21 mouse cellular contexts compared by ENCODE assay signal in genomic region chr10:78135947-78136346, GRCm38 (mm10). TPM values are rescaled to one million over a fixed set of nuclear protein-coding genes. Genes with fewer than 3 reads are reported as not detected.
A peak's percentile ranks its signal among the peaks of the same experiment; 100 is the strongest.
DNase-seq lines count a peak whose midpoint lies in the region; ATAC-seq and TF ChIP-seq lines count a peak whose summit lies in the region.
"Had no signal": no experiment of that assay in that cellular context is flagged by ENCODE, and none has a peak within 500 bp of the region (broad histone marks: within the 10 kb centered on the region; RNA-seq: fewer than 3 reads in every experiment).

No protein-coding gene starts in this region.

- no peak for DNase-seq in limb, embryonic 10.5 days (ENCODE audit: low spot score)
- DNase-seq in liver, postnatal 0 days = no peak
- DNase-seq in kidney, adult 8-10 months = no peak
- no peak for DNase-seq in frontal cortex, postnatal 25 days (ENCODE audit: low spot score in 2 of 2)
- no peak for DNase-seq in cerebellum, adult 9-11 months
- DNase-seq: adrenal gland, adult 8-10 months; B cell, adult 2 months; cerebellum, adult 2 months; cerebellum, postnatal 36 days; forebrain, postnatal 0 days; gastrocnemius, postnatal 36 days; right cerebral cortex, adult 18-20 months; right cerebral cortex, postnatal 4 days; thymus, postnatal 14 days had no signal

- H3K4me2 ChIP-seq in limb, embryonic 13.5 days (replicated peaks) = no peak overlapping the region
- H3K4me2 ChIP-seq in intestine, embryonic 16.5 days (ENCODE audit: low read depth, low read length) = no peak overlapping the region
- no peak overlapping the region for H3K4me2 ChIP-seq in liver, postnatal 0 days (ENCODE audit: low read depth, low read length)

- peaks cover 32% of the 10 kb centered on the region for H3K4me1 ChIP-seq in limb, embryonic 13.5 days
- H3K4me1 ChIP-seq in limb, embryonic 10.5 days = peaks cover 36% of the 10 kb centered on the region
- peaks cover 54% of the 10 kb centered on the region for H3K4me1 ChIP-seq in bone marrow macrophage, adult 2 months (ENCODE audit: control insufficient read depth, insufficient read depth, low read length)
- peaks cover 34% of the 10 kb centered on the region for H3K4me1 ChIP-seq in intestine, embryonic 16.5 days (ENCODE audit: control insufficient read depth, insufficient read depth, low read length)
- peaks cover 38% of the 10 kb centered on the region for H3K4me1 ChIP-seq in liver, postnatal 0 days (ENCODE audit: insufficient read depth)

- TF ChIP-seq CTCF in bone marrow macrophage, adult 2 months (IDR thresholded peaks at IDR 0.05; ENCODE audit: low read depth, low read length) = no peak
- TF ChIP-seq CTCF in liver, postnatal 0 days (IDR thresholded peaks at IDR 0.05; ENCODE audit: low read depth) = no peak

- TF ChIP-seq POLR2A in bone marrow macrophage, adult 2 months (IDR thresholded peaks at IDR 0.05; ENCODE audit: borderline replicate concordance, low read depth, low read length) = no peak

- H3K4me3 ChIP-seq in limb, embryonic 13.5 days = no peak overlapping the region
- no peak overlapping the region for H3K4me3 ChIP-seq in limb, embryonic 10.5 days
- no peak overlapping the region for H3K4me3 ChIP-seq in bone marrow macrophage, adult 2 months (ENCODE audit: insufficient read depth, low read length)
- no peak overlapping the region for H3K4me3 ChIP-seq in intestine, embryonic 16.5 days (ENCODE audit: low read length)
- no peak overlapping the region for H3K4me3 ChIP-seq in liver, postnatal 0 days (ENCODE audit: low read depth, low read length)
- H3K4me3 ChIP-seq: limb, embryonic 15.5 days; lung, embryonic 15.5 days had no signal

- 80% methylated on average over 5 of the region's 5 CpGs for WGBS in limb, embryonic 13.5 days
- 80% methylated on average over 5 of the region's 5 CpGs for WGBS in limb, embryonic 10.5 days
- 73% methylated on average over 5 of the region's 5 CpGs for WGBS in intestine, embryonic 16.5 days
- WGBS in liver, postnatal 0 days (ENCODE audit: insufficient replicate concordance) = 60% methylated on average over 5 of the region's 5 CpGs

- no peak overlapping the region for H3K9ac ChIP-seq in limb, embryonic 13.5 days
- no peak overlapping the region for H3K9ac ChIP-seq in intestine, embryonic 16.5 days (ENCODE audit: low read depth, low read length)
- H3K9ac ChIP-seq in liver, postnatal 0 days (replicated peaks) = no peak overlapping the region
- H3K9ac ChIP-seq: forebrain, postnatal 0 days; limb, embryonic 15.5 days; lung, embryonic 15.5 days had no signal

- no peak overlapping the region for H3K27ac ChIP-seq in limb, embryonic 13.5 days
- H3K27ac ChIP-seq in limb, embryonic 10.5 days = no peak overlapping the region
- peak overlapping the region; percentile 81; the same call in 1 of the 2 replicates for H3K27ac ChIP-seq in bone marrow macrophage, adult 2 months (ENCODE audit: insufficient read depth, low read depth, low read length)
- H3K27ac ChIP-seq in intestine, embryonic 16.5 days (ENCODE audit: low read length) = peak overlapping the region; percentile 80
- peak overlapping the region; percentile 52; the same call in 1 of the 2 replicates for H3K27ac ChIP-seq in liver, postnatal 0 days (ENCODE audit: low read depth)
- H3K27ac ChIP-seq: limb, embryonic 15.5 days; lung, embryonic 15.5 days had no signal

- no peak for TF ChIP-seq EP300 in liver, postnatal 0 days (IDR thresholded peaks at IDR 0.05; ENCODE audit: low read depth)

- no peaks in the 10 kb centered on the region for H3K36me3 ChIP-seq in limb, embryonic 13.5 days
- H3K36me3 ChIP-seq in limb, embryonic 10.5 days = no peaks in the 10 kb centered on the region
- no peaks in the 10 kb centered on the region for H3K36me3 ChIP-seq in intestine, embryonic 16.5 days (ENCODE audit: control insufficient read depth, insufficient read depth, low read length)
- H3K36me3 ChIP-seq in liver, postnatal 0 days (replicated peaks; ENCODE audit: insufficient read depth, low read length) = no peaks in the 10 kb centered on the region
- H3K36me3 ChIP-seq: limb, embryonic 15.5 days; lung, embryonic 15.5 days; midbrain, embryonic 10.5 days had no signal

- H3K27me3 ChIP-seq in limb, embryonic 13.5 days = no peaks in the 10 kb centered on the region
- H3K27me3 ChIP-seq in limb, embryonic 10.5 days (ENCODE audit: low read depth, poor library complexity, severe bottlenecking) = no peaks in the 10 kb centered on the region
- H3K27me3 ChIP-seq in intestine, embryonic 16.5 days (replicated peaks; ENCODE audit: control insufficient read depth, insufficient read depth, low read length) = no peaks in the 10 kb centered on the region
- no peaks in the 10 kb centered on the region for H3K27me3 ChIP-seq in liver, postnatal 0 days (ENCODE audit: insufficient read depth, low read length)
- H3K27me3 ChIP-seq: limb, embryonic 15.5 days; lung, embryonic 15.5 days had no signal

- ATAC-seq in limb, embryonic 13.5 days (ENCODE audit: low FRiP score, low read depth) = 0 out of 2 replicates have a peak, but pooled peaks have one; percentile 2
- peak; percentile 0; the same call in 1 of the 2 replicates for ATAC-seq in intestine, embryonic 16.5 days
- peak; percentile 3; the same call in 1 of the 2 replicates for ATAC-seq in liver, postnatal 0 days
- ATAC-seq: forebrain, postnatal 0 days; midbrain, embryonic 16.5 days had no signal

- no peaks in the 10 kb centered on the region for H3K9me3 ChIP-seq in limb, embryonic 13.5 days
- H3K9me3 ChIP-seq in limb, embryonic 10.5 days (replicated peaks) = no peaks in the 10 kb centered on the region
- H3K9me3 ChIP-seq in intestine, embryonic 16.5 days (ENCODE audit: control insufficient read depth, low read length) = no peaks in the 10 kb centered on the region
- no peaks in the 10 kb centered on the region for H3K9me3 ChIP-seq in liver, postnatal 0 days (ENCODE audit: low read length)
- H3K9me3 ChIP-seq: limb, embryonic 15.5 days; lung, embryonic 15.5 days; midbrain, embryonic 10.5 days had no signal

RNA-seq across cellular contexts. Expression of gene D10Jhu81e, which starts 33.6 kb away (rescaled TPM):
- polyA plus RNA-seq in limb, embryonic 13.5 days (2015; fragmentation: Nextera tagmentation; extraction: Ambion mirVana) = 34.7 and 34.8 TPM in 2 replicates
- 19.9 and 20.3 TPM in 2 replicates for polyA plus RNA-seq in limb, embryonic 10.5 days (2016; fragmentation: Nextera tagmentation; extraction: Ambion mirVana)
- 31.2 and 33.4 TPM in 2 replicates for polyA plus RNA-seq in bone marrow macrophage, adult 2 months (2012; ENCODE audit: insufficient read depth, insufficient read length, missing spikeins)
- 43.8 and 45.7 TPM in 2 replicates for polyA plus RNA-seq in intestine, embryonic 16.5 days (2015; fragmentation: Nextera tagmentation; extraction: Ambion mirVana)
- 20.8 and 23.9 TPM in 2 replicates for polyA plus RNA-seq in liver, postnatal 0 days (2015; fragmentation: Nextera tagmentation; extraction: Ambion mirVana)

RNA-seq across cellular contexts. Expression of gene Pwp2, which starts 49.0 kb away (rescaled TPM):
- polyA plus RNA-seq in limb, embryonic 13.5 days (2015; fragmentation: Nextera tagmentation; extraction: Ambion mirVana) = 21.1 and 22.5 TPM in 2 replicates
- polyA plus RNA-seq in limb, embryonic 10.5 days (2016; fragmentation: Nextera tagmentation; extraction: Ambion mirVana) = 35.0 and 38.6 TPM in 2 replicates
- polyA plus RNA-seq in bone marrow macrophage, adult 2 months (2012; ENCODE audit: insufficient read depth, insufficient read length, missing spikeins) = 3.7 and 4.5 TPM in 2 replicates
- polyA plus RNA-seq in intestine, embryonic 16.5 days (2015; fragmentation: Nextera tagmentation; extraction: Ambion mirVana) = 15.5 TPM in 2 replicates
- polyA plus RNA-seq in liver, postnatal 0 days (2015; fragmentation: Nextera tagmentation; extraction: Ambion mirVana) = 5.3 and 6.1 TPM in 2 replicates

Comparison
In these comparisons a context has a peak if more than half of its experiments do, and no peak if none do; other contexts are left out.
1. H3K27ac ChIP-seq: peak in bone marrow macrophage, adult 2 months (single experiment), intestine, embryonic 16.5 days (single experiment) and liver, postnatal 0 days (single experiment); none in limb, embryonic 13.5 days (single experiment) and limb, embryonic 10.5 days (single experiment).
2. Peak in every context shown above with its lines, with median percentiles within 50 percentile points of each other: ATAC-seq.